Mouse (Mus musculus) adrenal gland, adult 10 weeks (tissue): Measurements from ENCODE around the gene Olfr558. TPM values are rescaled to one million over a fixed set of nuclear protein-coding genes. Genes with fewer than 3 reads are reported as not detected.

ENCODE experiments used
- polyA plus RNA-seq: library from polyadenylated mRNA; stranded (reverse); fragments of 350-450 nt; fragmentation: Illumina TruSeq; extraction: RNeasy Lipid Tissue Mini Kit (QIAGEN cat#74804); gene quantifications from one replicate; pipeline ENCODE4 v1.2.3, GENCODE M21; 2014; ENCODE audit warnings: low read depth, low replicate concordance

Gene Olfr558
- 2.6 TPM for polyA plus RNA-seq

GRCm38 (mm10) chr7:102701915-102702314, at the start of gene Olfr558:
Olfr558 (plus strand) TSS chr7:102702215.

GRCm38 (mm10) chr7:102658523-102658922, 43.5 kb upstream of the Olfr558 start, which contains the start of gene Olfr555:
Olfr555 (plus strand) TSS chr7:102658823.

GRCm38 (mm10) chr7:102664599-102664998, 37.4 kb upstream of the Olfr558 start, which contains the start of gene Olfr556:
Olfr556 (plus strand) TSS chr7:102664899.

GRCm38 (mm10) chr7:102686944-102687501, 15.0 kb upstream of the Olfr558 start, which contains the start of gene Trim68:
Trim68 (minus strand) TSS chr7:102687327.

DNA sequence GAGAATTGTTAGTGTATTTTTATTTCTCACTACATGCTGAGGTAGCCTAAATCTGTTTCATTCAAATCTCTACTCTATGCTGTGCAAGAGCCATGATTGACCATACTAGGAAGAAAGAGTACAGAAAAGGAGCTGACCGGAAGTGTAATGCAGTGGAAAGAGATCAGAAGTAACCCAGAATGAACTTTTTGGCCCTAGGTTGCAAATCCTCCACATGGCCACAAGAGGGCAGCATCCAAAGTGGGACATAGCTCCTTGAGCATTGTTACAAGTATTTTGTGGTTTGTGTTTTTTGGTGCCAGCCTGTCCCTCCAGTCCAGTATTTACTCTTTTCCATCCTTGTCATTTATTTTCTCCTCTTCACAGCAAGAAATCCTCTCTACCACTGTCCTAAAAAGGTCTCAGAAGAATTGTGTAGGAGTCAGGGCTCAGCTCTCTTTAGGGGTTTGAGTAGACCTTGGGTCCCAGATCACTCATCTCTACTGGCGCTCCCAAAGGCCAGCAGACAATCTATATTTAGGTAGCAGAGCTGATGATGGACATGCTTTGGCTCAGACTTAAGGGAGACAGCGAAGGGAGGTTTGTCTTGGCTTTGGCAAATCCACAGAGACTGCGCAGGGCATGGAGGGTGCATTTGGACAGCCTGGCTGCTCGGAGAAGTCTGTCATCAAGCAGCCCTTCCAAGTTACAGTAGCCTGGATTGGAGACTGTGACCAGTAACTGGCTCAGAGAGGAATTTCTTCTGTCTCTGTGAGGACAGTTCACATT, 6.5 kb upstream of the Olfr558 start, which contains the start of gene Olfr557:
Olfr557 (plus strand) TSS at position 553 of the 768 bp plus-strand sequence.

DNA sequence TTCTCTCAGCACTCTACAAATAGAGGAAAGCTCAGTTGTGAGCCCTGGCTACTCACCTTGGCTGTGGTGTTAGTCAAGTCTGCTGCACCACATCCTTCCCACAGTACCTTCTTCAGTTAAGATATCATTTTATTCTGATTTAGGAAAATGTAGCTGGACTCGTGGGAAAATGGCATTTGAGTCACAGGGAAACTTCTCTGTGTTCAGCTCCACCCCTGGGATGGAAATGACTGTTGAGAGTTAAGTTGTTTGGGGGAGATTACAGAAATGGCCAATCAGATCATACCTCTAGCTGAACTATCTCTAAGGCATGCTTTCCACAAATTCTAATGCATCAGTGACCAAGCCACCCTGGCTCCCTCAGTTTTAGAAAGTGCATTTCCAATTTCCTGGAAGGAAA, 17.0 kb downstream of the Olfr558 start, which contains the start of gene Olfr33:
Olfr33 (minus strand) TSS at position 101 of the 400 bp plus-strand sequence.

GRCm38 (mm10) chr7:102727391-102727790, 25.4 kb downstream of the Olfr558 start, which contains the start of gene Olfr559:
Olfr559 (minus strand) TSS chr7:102727491.

GRCm38 (mm10) chr7:102759266-102759665, 57.3 kb downstream of the Olfr558 start, which contains the start of the genes Olfr560 and Olfr78:
Olfr560 (minus strand) TSS chr7:102759366.
Olfr78 (minus strand) TSS chr7:102759471.

Other genes starting within 250 kb of the Olfr558 start
- not detected for gene Olfr543, start 220.5 kb upstream of the Olfr558 start, polyA plus RNA-seq
- not detected for gene Olfr544, start 213.9 kb upstream of the Olfr558 start, polyA plus RNA-seq
- not detected for gene Olfr545, start 202.6 kb upstream of the Olfr558 start, polyA plus RNA-seq
- not detected for gene Olfr547, start 167.5 kb upstream of the Olfr558 start, polyA plus RNA-seq
- gene Olfr548-ps1, start 161.3 kb upstream of the Olfr558 start, polyA plus RNA-seq: not detected
- gene Olfr549, start 152.3 kb upstream of the Olfr558 start, polyA plus RNA-seq: not detected
- gene Trim21, start 136.7 kb upstream of the Olfr558 start, polyA plus RNA-seq: 17.0 TPM
- not detected for gene Olfr550, start 130.8 kb upstream of the Olfr558 start, polyA plus RNA-seq
- gene Olfr551, start 110.3 kb upstream of the Olfr558 start, polyA plus RNA-seq: not detected
- not detected for gene Olfr552, start 104.4 kb upstream of the Olfr558 start, polyA plus RNA-seq
- gene Olfr553, start 84.0 kb upstream of the Olfr558 start, polyA plus RNA-seq: not detected
- gene Olfr554, start 63.8 kb upstream of the Olfr558 start, polyA plus RNA-seq: not detected
- not detected for gene Olfr555, start 43.4 kb upstream of the Olfr558 start, polyA plus RNA-seq
- gene Olfr556, start 37.3 kb upstream of the Olfr558 start, polyA plus RNA-seq: not detected
- 8.5 TPM for gene Trim68, start 14.9 kb upstream of the Olfr558 start, polyA plus RNA-seq
- not detected for gene Olfr557, start 6.3 kb upstream of the Olfr558 start, polyA plus RNA-seq
- not detected for gene Olfr33, start 16.9 kb downstream of the Olfr558 start, polyA plus RNA-seq
- not detected for gene Olfr559, start 25.3 kb downstream of the Olfr558 start, polyA plus RNA-seq
- gene Olfr560, start 57.2 kb downstream of the Olfr558 start, polyA plus RNA-seq: not detected
- 0.52 TPM for gene Olfr78, start 57.3 kb downstream of the Olfr558 start, polyA plus RNA-seq
- not detected for gene Olfr561, start 69.0 kb downstream of the Olfr558 start, polyA plus RNA-seq
- gene Olfr564, start 101.3 kb downstream of the Olfr558 start, polyA plus RNA-seq: not detected
- not detected for gene Olfr566, start 156.6 kb downstream of the Olfr558 start, polyA plus RNA-seq
- not detected for gene Olfr568, start 174.9 kb downstream of the Olfr558 start, polyA plus RNA-seq
- not detected for gene Olfr569, start 188.7 kb downstream of the Olfr558 start, polyA plus RNA-seq
- not detected for gene Olfr570, start 192.4 kb downstream of the Olfr558 start, polyA plus RNA-seq
- not detected for gene Olfr571, start 215.3 kb downstream of the Olfr558 start, polyA plus RNA-seq
- not detected for gene Olfr572, start 222.2 kb downstream of the Olfr558 start, polyA plus RNA-seq
- gene Olfr573-ps1, start 240.4 kb downstream of the Olfr558 start, polyA plus RNA-seq: not detected
- gene Olfr574, start 246.3 kb downstream of the Olfr558 start, polyA plus RNA-seq: not detected